Mouse (Mus musculus) macrophage (primary cell): ENCODE data around the gene Aldh1b1. TPM values are rescaled to one million over a fixed set of nuclear protein-coding genes. Genes with fewer than 3 reads are reported as not detected.

ENCODE experiments used
- H3K27ac ChIP-seq: fragments of 350-480 bp; formaldehyde crosslinking; 2 replicates; pipeline ENCODE4 v1.9.0; 2021
- H3K36me3 ChIP-seq: fragments of 350-480 bp; formaldehyde crosslinking; 2 replicates; pipeline ENCODE4 v1.9.0; 2021; ENCODE audit errors: inconsistent target
- H3K4me3 ChIP-seq: fragments of 350-480 bp; formaldehyde crosslinking; 2 replicates; pipeline ENCODE4 v1.9.0; 2021; ENCODE audit errors: inconsistent target
- H3K79me2 ChIP-seq: fragments of 350-480 bp; formaldehyde crosslinking; 2 replicates; pipeline ENCODE4 v1.9.0; 2021; ENCODE audit errors: inconsistent target
- WGBS: methylation state at CpG from one replicate; pipeline ENCODE4 v1.1.7; 2026; ENCODE audit warnings: inconsistent platforms; ENCODE audit not compliant: missing documents; 5-methylcytosine and 5-hydroxymethylcytosine counted together
- polyA plus RNA-seq: library from polyadenylated mRNA; stranded (reverse); fragments of 250-400 nt; gene quantifications from 3 replicates; pipeline ENCODE4 v1.2.4, GENCODE M21; 2018; ENCODE audit warnings: inconsistent platforms
- total RNA-seq, 78 experiments: library from RNA; depleted of rRNA; stranded (reverse); fragments of 250-400 nt; gene quantifications; 1 replicate in 9 of 78; 2 replicates in 24 of 78; 3 replicates in 43 of 78; 4 replicates in 2 of 78; pipeline ENCODE4 v1.2.4; 2018; ENCODE audit warnings: inconsistent platforms in 56 of 78

The Aldh1b1 gene
- total RNA-seq (2018; cell fraction: chromatin; rRNA removed), result 1 to 10 TPM in 19 of 26 experiments, under 1 TPM in 4, not detected in 3; 0.55 to 8.0 (median 3.2) TPM
- total RNA-seq (2018; cell fraction: cytosol; rRNA removed), result 10 to 100 TPM in 13 of 26 experiments, 1 to 10 TPM in 13; 4.6 to 42.4 (median 11.5) TPM
- total RNA-seq (2018; cell fraction: nucleus; rRNA removed), result 10 to 100 TPM in 11 of 26 experiments, 1 to 10 TPM in 15; 1.4 to 44.3 (median 6.1) TPM
- polyA plus RNA-seq, result 5.7 to 8.5 TPM (median 8.3 TPM) in 3 replicates

GRCm38 (mm10) chr4:45798964-45799363 is at the start of gene Aldh1b1:
Gene Aldh1b1, plus strand, starts transcription at chr4:45799022.
- WGBS, result 2% methylated on average over 26 of the region's 26 CpGs
- Histone ChIP-seq H3K27ac (no peak within 1 kb of the TSS), H3K4me3 (peak within 1 kb of the TSS; percentile 50), H3K79me2 (no peaks in the 10 kb centered on the region), H3K36me3 (peaks cover 16% of the 10 kb centered on the region)

- Histone ChIP-seq H3K4me3 (no peak overlapping the region), H3K79me2 (no peaks in the 10 kb centered on the region), H3K36me3 (no peaks in the 10 kb centered on the region), H3K27ac (no peak overlapping the region)
- 46% methylated on average over 10 of the region's 10 CpGs for WGBS
Measured at GRCm38 (mm10) chr4:45749449-45749848, 49.4 kb upstream of the Aldh1b1 start.

DNA sequence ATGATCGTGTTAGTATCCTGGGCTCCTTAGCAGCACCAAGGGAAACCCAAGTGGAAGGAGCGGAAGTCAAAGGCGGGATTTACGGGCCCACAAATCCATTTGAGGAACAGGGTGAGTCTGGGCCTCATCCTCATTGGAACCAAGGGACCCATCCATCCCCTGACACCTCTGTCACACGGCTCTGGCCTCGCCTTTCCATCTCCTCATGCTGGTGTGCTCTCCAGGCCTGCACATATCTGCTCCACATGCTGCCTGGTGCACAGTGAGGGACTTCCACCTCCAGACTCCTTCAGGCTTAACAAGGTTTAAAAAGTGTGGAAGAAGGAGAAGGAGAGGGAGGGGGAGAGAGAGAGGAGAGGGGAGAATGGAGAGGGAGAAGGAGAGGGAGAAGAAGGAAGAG is 48.3 kb upstream of the Aldh1b1 start:
- no peak overlapping the region for H3K4me3 ChIP-seq
- no peaks in the 10 kb centered on the region for H3K36me3 ChIP-seq
- 97% methylated on average over 6 of the region's 6 CpGs for WGBS
- no peaks in the 10 kb centered on the region for H3K79me2 ChIP-seq
- no peak overlapping the region for H3K27ac ChIP-seq

DNA sequence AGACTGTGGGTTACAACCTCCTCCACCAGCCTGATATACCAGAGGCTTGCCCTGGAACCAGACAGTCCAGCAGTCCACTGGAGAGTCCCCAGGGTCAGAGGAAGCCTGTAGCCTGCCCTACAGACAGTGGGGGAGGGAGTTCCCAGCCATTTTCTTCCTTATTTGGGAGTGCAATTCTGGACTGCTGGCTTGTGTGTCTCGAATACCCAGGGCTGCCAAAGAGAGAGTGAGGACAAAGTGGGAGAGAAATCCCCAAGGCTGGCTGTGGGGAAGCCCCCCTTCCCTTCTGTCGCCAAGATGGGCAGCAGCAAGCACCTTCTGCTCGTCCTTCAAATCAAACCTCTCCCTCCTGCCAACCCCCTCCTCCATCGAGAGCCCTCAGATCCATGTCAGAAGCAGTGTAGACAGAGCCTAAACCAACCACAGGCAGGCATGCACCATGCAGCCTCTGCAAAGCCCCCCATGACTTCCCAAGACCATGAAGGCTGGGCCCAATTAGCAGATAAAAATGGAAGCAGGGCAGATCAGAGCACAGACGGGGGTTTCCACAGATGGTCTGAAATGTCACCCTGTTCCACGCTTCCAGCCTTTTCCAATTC is 45.5 kb upstream of the Aldh1b1 start:
- no peak overlapping the region for H3K27ac ChIP-seq
- H3K4me3 ChIP-seq, result no peak overlapping the region
- no peaks in the 10 kb centered on the region for H3K79me2 ChIP-seq
- 82% methylated on average over 6 of the region's 6 CpGs for WGBS
- H3K36me3 ChIP-seq, result no peaks in the 10 kb centered on the region

DNA sequence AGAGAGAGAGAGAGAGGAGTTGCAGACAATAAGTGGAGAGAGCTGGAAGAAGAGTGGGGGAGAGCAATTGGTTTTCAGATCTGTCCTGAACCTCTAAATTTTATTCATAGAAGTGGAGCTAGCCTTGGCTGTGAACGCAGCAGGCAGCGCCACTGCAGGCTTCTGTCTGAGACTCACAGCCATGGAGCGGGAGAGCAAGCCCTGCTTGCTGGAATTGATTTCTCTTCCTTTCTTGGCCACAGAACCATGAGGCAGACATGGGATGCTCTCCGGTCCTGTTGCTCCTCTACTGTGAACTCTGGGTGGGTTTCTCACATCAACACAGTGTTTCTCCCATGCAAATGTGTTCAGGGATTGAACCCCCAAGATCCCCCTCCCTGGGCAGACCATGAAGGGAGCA is 44.7 kb upstream of the Aldh1b1 start:
- 88% methylated on average over 4 of the region's 4 CpGs for WGBS
- H3K4me3 ChIP-seq, result no peak overlapping the region
- H3K79me2 ChIP-seq, result no peaks in the 10 kb centered on the region
- no peaks in the 10 kb centered on the region for H3K36me3 ChIP-seq
- no peak overlapping the region for H3K27ac ChIP-seq

GRCm38 (mm10) chr4:45755097-45755496 is 43.7 kb upstream of the Aldh1b1 start:
- H3K79me2 ChIP-seq, result no peaks in the 10 kb centered on the region
- H3K27ac ChIP-seq, result no peak overlapping the region
- 93% methylated on average over 9 of the region's 9 CpGs for WGBS
- no peak overlapping the region for H3K4me3 ChIP-seq
- no peaks in the 10 kb centered on the region for H3K36me3 ChIP-seq

DNA sequence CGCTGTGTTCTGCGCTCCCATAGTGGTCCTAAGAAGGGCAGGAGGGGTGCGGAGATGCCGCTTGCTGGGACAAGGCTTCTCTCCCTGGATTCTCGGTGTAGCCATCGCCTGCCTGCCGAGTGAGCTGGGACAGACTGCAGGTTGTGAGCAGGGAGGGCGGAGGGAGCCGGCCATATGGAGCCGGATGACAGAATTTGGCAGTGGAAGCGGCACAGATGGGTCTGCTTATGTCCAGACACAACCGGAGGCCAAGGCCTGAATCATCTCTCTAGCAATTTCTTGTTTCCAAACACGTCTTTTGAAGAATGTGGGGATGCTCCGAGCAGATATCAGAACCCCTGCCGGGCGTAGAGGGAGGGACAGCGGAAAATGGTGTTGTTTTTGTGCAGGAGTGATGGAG is 42.9 kb upstream of the Aldh1b1 start:
- 87% methylated on average over 15 of the region's 17 CpGs for WGBS
- Histone ChIP-seq H3K4me3 (no peak overlapping the region), H3K27ac (no peak overlapping the region), H3K36me3 (no peaks in the 10 kb centered on the region), H3K79me2 (no peaks in the 10 kb centered on the region)

- H3K4me3 ChIP-seq, result no peak overlapping the region
- no peak overlapping the region for H3K27ac ChIP-seq
- H3K36me3 ChIP-seq, result no peaks in the 10 kb centered on the region
- H3K79me2 ChIP-seq, result no peaks in the 10 kb centered on the region
- WGBS, result 83% methylated on average over 5 of the region's 5 CpGs
Measured at GRCm38 (mm10) chr4:45757941-45758340, 40.9 kb upstream of the Aldh1b1 start.

- Histone ChIP-seq H3K4me3 (no peak overlapping the region), H3K36me3 (no peaks in the 10 kb centered on the region), H3K27ac (no peak overlapping the region), H3K79me2 (no peaks in the 10 kb centered on the region)
- 85% methylated on average over 8 of the region's 8 CpGs for WGBS
Measured at GRCm38 (mm10) chr4:45759411-45759810, 39.4 kb upstream of the Aldh1b1 start.

DNA sequence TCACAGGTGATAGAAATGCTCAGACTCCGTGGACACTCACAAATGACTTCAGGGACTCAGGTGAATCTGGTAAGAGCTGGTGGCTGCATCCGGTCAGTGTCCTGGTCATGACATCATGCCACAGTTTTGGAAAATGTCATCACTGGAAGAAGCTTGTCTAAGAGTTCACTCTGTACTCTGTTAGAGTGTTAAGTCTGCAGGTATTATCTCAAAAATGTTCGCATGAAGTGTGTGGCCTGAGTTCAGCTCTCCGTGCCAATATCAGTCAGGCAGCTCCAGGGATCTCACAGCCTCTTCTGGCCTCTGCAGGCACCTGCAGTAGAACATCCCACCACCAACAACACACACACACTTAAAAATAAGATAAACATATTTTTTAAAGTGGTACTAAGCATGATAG is 36.2 kb upstream of the Aldh1b1 start:
- no peak overlapping the region for H3K4me3 ChIP-seq
- 93% methylated on average over 4 of the region's 4 CpGs for WGBS
- no peaks in the 10 kb centered on the region for H3K36me3 ChIP-seq
- H3K79me2 ChIP-seq, result no peaks in the 10 kb centered on the region
- H3K27ac ChIP-seq, result no peak overlapping the region

DNA sequence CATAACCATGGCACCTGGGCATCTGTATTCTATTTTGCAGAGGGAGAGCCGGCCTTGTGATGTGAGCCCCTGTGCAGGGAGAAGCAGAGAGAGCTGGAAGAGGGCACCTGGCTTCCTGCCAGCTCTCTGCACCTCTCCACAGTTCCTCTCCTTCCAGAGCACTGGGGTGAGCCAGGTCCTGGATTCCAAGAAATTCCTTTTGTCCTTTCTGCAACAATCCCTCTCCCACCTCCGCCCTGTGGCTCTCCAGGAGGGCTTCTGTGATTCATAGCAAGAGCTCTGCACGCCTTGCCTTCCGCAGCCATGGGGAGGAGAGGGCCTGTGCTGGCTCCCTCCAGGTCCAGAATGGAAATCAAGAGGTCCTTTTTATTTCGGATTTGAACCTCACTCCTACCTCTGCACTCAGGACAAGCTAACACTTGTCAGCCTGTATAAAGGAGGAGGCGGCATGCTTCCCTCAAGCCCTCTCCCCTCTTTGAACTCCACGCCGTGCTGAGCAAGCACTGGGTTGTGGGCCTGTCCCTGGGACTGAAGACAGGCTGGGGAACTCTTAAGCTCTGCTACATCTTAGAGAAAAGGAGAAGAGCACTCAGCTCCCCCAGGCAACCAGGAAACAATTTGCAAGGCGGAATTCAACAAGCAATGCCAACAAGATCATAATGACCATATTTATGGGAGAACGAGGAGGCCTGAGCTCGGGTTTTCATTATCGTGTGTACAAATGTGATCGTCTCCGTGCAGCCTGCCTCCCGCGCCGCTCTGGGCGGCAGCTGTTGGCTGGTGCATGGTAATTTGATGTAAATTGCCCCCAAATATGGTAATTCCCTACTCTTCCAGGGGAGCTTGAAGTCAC is 35.3 kb upstream of the Aldh1b1 start:
- H3K36me3 ChIP-seq, result no peaks in the 10 kb centered on the region
- H3K4me3 ChIP-seq, result peak overlapping the region; percentile 8; the same call in 1 of the 2 replicates
- H3K27ac ChIP-seq, result no peak overlapping the region
- WGBS, result 41% methylated on average over 18 of the region's 18 CpGs
- no peaks in the 10 kb centered on the region for H3K79me2 ChIP-seq

DNA sequence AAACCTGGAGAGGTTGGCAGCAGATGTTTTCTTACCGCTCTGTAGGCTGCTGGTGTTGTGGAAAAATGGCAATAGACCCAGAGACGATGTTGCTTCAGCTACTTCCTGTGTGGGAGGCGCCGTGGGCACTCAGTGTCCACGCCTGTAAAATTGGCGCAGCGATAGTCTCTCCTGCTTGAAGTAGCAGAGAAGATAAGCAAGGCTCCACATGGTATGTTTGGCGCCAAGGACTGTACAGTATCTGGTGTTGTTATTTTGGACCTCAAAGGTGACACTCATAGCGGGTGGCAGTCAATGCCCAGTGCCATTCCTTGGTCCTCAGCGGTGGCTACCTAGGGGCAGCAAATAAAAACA is 34.7 kb upstream of the Aldh1b1 start:
- H3K36me3 ChIP-seq, result no peaks in the 10 kb centered on the region
- 19% methylated on average over 10 of the region's 10 CpGs for WGBS
- H3K4me3 ChIP-seq, result peak overlapping the region; percentile 8; the same call in 1 of the 2 replicates
- no peaks in the 10 kb centered on the region for H3K79me2 ChIP-seq
- H3K27ac ChIP-seq, result no peak overlapping the region

DNA sequence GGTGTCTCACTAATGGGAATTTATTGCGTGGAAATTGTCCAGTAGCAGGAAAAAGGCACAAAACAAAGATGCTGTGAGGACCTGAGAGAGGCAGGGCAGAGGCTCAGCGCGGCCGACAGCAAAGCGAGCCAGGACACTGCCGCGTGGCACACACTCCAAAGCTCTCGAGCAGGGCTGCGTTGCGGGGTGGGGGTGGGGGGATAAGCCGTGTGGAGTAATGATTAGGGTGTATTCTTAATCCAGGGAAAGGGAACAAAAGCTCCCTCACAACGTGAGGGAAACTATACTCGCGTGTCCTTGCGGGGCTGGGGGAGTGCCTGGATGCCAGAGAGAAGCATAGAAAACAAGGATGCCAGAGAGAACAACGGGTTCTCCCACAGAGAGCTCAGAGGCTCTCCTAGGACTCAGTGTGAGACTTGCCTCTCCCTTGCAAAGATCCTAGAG is 33.7 kb upstream of the Aldh1b1 start:
- H3K4me3 ChIP-seq, result no peak overlapping the region
- 33% methylated on average over 16 of the region's 16 CpGs for WGBS
- no peak overlapping the region for H3K27ac ChIP-seq
- H3K79me2 ChIP-seq, result no peaks in the 10 kb centered on the region
- no peaks in the 10 kb centered on the region for H3K36me3 ChIP-seq

DNA sequence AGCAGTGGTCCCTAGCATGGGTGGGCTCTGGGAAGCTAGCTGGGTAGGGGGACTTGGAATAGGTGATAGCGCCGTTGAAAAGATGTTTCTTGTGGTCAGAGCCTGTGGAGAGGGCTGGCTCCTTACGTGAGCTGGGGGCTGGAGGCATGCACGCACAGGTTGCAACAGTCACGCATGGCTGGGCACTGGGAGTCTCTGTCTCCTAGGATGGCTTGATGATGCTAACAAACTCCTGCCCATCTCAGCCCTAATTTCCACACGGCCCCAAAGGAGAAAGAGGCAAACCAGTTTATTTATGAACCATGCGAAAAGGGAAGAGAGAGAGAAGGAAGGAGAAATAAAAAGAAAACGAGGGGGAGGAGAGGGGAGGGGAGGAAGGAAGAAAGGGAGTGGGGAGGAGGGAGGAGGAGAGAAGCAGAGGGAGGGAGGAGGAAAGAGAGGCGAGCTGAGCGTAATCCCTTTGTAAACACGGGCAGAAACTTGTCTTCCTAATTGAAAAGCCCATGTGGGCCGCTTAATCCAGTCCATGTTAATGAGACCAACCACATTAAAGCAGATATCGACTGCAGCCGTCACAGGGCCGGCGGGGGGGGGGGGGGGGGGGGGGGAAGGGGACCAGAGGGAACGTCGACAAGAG is 33.1 kb upstream of the Aldh1b1 start:
- no peaks in the 10 kb centered on the region for H3K36me3 ChIP-seq
- no peak overlapping the region for H3K4me3 ChIP-seq
- no peaks in the 10 kb centered on the region for H3K79me2 ChIP-seq
- no peak overlapping the region for H3K27ac ChIP-seq
- 4% methylated on average over 14 of the region's 18 CpGs for WGBS

- Histone ChIP-seq H3K79me2 (no peaks in the 10 kb centered on the region), H3K4me3 (no peak overlapping the region), H3K36me3 (no peaks in the 10 kb centered on the region), H3K27ac (no peak overlapping the region)
- 93% methylated on average over 7 of the region's 7 CpGs for WGBS
Measured at GRCm38 (mm10) chr4:45766774-45767173, 32.0 kb upstream of the Aldh1b1 start.
